ENCODE assay signal across 8 mouse cellular contexts in the genomic region with DNA sequence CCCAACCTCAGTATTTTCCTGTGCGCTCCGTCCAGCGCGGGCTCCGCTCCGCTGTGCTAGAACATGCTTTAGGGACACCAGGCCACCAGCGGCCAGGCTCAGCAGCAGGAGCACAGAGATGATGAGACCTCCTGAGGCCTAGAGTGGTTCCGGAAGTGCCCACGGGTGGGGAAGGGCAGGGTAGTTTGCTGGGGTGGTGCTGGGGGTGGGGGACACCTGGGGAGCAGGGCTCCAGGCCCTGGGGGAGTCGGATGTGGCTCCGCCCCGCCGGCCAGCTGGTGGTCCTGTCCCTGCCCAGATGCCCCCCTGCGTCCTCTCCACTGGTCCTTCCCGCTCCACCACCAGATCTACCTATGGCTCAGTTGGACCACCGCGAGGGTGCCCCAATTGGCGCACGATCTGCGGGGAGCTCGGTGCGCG. TPM values are rescaled to one million over a fixed set of nuclear protein-coding genes. Genes with fewer than 3 reads are reported as not detected.
DNase-seq lines count a peak whose midpoint lies in the region; TF ChIP-seq lines count a peak whose summit lies in the region.

No protein-coding gene starts in this region.

- peak overlapping the region; percentile 57; the same call in 1 of the 2 replicates for H3K27ac ChIP-seq in CH12.LX (ENCODE audit: insufficient read depth, low read depth)
- no peak overlapping the region for H3K27ac ChIP-seq in embryonic fibroblast, embryonic 13.5 days (ENCODE audit: insufficient read depth, low read length)

- in situ Hi-C loops in CH12.LX (cut with MboI; ENCODE audit: low pct_ligation_motif_present, low pct_unique_long_range_greater_than_20kb, low sequenced_read_pairs): loop anchor here (5.0 to 25.0 kb wide), 3 partner anchors 66 to 364 kb away; a partner anchor contains a TSS

- H3K4me3 ChIP-seq in CH12.LX (replicated peaks in 1 of 3; ENCODE audit: low read depth in 2 of 3, low read length in 2 of 3, poor library complexity in 1 of 3): peak overlapping the region; percentile 43 to 55 (median 46)
- 0 out of 2 replicates have a peak overlapping the region, but pooled peaks have one; percentile 14 for H3K4me3 ChIP-seq in embryonic fibroblast, embryonic 13.5 days (ENCODE audit: insufficient read depth, low read length)

- H3K27me3 ChIP-seq in CH12.LX (replicated peaks): no peaks in the 10 kb centered on the region

- H3K9me3 ChIP-seq in CH12.LX (replicated peaks; ENCODE audit: low read length): no peaks in the 10 kb centered on the region

- TF ChIP-seq RAD21 in CH12.LX (IDR thresholded peaks at IDR 0.05; ENCODE audit: low read depth, low read length): no peak

- no peak for TF ChIP-seq CTCF in CH12.LX (conservative IDR thresholded peaks at IDR 0.05 in 1 of 2, IDR thresholded peaks at IDR 0.05 in 1 of 2; ENCODE audit: low read depth in 2 of 2, low read length in 2 of 2)
- TF ChIP-seq CTCF in embryonic fibroblast, embryonic 13.5 days (IDR thresholded peaks at IDR 0.05; ENCODE audit: borderline replicate concordance, insufficient read depth, low read length): no peak

- H3K9ac ChIP-seq in CH12.LX (ENCODE audit: insufficient read depth, low read depth): peak overlapping the region; percentile 41; the same call in 1 of the 2 replicates

- no peaks in the 10 kb centered on the region for H3K79me2 ChIP-seq in CH12.LX (replicated peaks; ENCODE audit: control insufficient read depth, extremely low read depth, insufficient read depth, poor library complexity, severe bottlenecking)

- H3K36me3 ChIP-seq in CH12.LX (replicated peaks in 1 of 2; ENCODE audit: control insufficient read depth in 1 of 2, insufficient read depth in 1 of 2, low read length in 1 of 2): no peaks in the 10 kb centered on the region

- peaks cover 30 to 46% of the 10 kb centered on the region in 2 experiments for H3K4me1 ChIP-seq in CH12.LX (ENCODE audit: control insufficient read depth in 1 of 2, insufficient read depth in 2 of 2)
- no peaks in the 10 kb centered on the region for H3K4me1 ChIP-seq in embryonic fibroblast, embryonic 13.5 days (ENCODE audit: control insufficient read depth, insufficient read depth, low read length)

- dilution Hi-C loops in CH12.LX (cut with MboI; ENCODE audit: extremely low pct_ligation_motif_present, extremely low pct_unique_long_range_greater_than_20kb, low sequenced_read_pairs): no loop called here

- TF ChIP-seq EP300 in CH12.LX (IDR thresholded peaks at IDR 0.05; ENCODE audit: low read length): no peak

- no peak for TF ChIP-seq POLR2A in CH12.LX (IDR thresholded peaks at IDR 0.05; ENCODE audit: low read depth, low read length)
- no peak for TF ChIP-seq POLR2A in embryonic fibroblast, embryonic 13.5 days (IDR thresholded peaks at IDR 0.05; ENCODE audit: low read depth, low read length)

- DNase-seq in cerebellum, postnatal 10 days: peak; percentile 39 to 44
- DNase-seq in cerebellum, adult 11-12 months: no peak
- DNase-seq in CH12.LX (ENCODE audit: extremely low read depth): peak; percentile 54
- DNase-seq in kidney, postnatal 14 days: peak; percentile 58
- peak; percentile 32 for DNase-seq in naive thymus-derived CD4-positive, alpha-beta T cell, adult 2 months (ENCODE audit: low read depth)
- no peak for DNase-seq in layer of hippocampus, adult 9-11 months
- DNase-seq in testis, postnatal 10 days (ENCODE audit: low spot score): no peak

- H3K4me2 ChIP-seq in CH12.LX (ENCODE audit: insufficient read depth, low read depth, poor library complexity, severe bottlenecking): peak overlapping the region; percentile 63

TF ChIP-seq in CH12.LX, 34 proteins besides CTCF, POLR2A, EP300 and RAD21:
- TF ChIP-seq MYC (IDR thresholded peaks at IDR 0.05; ENCODE audit: low read depth, low read length) (no peak), CHD2 (IDR thresholded peaks at IDR 0.05; ENCODE audit: low read length) (peak; percentile 60; the same call in 1 of the 2 replicates), RCOR1 (conservative IDR thresholded peaks at IDR 0.05; ENCODE audit: low read depth, low read length) (no peak), PAX5 (IDR thresholded peaks at IDR 0.05; ENCODE audit: low read length) (no peak), POLR2AphosphoS2 (IDR thresholded peaks at IDR 0.05; ENCODE audit: low read depth, low read length) (no peak), NELFE (IDR thresholded peaks at IDR 0.05; ENCODE audit: low read depth, low read length) (no peak), ELF1 (IDR thresholded peaks at IDR 0.05; ENCODE audit: low read depth, low read length) (peak; percentile 60), TCF12 (IDR thresholded peaks at IDR 0.05; ENCODE audit: low read depth, low read length) (no peak), ETS1 (conservative IDR thresholded peaks at IDR 0.05; ENCODE audit: low read depth, low read length) (no peak), KAT2A (IDR thresholded peaks at IDR 0.05; ENCODE audit: insufficient replicate concordance, low read length) (no peak), BHLHE40 (IDR thresholded peaks at IDR 0.05; ENCODE audit: low read depth, low read length) (no peak), MXI1 (IDR thresholded peaks at IDR 0.05; ENCODE audit: low read depth, low read length) (0 out of 2 replicates have a peak, but pooled peaks have one; percentile 20), SIN3A (IDR thresholded peaks at IDR 0.05; ENCODE audit: low read length) (0 out of 2 replicates have a peak, but pooled peaks have one; percentile 20), ZNF384 (IDR thresholded peaks at IDR 0.05; ENCODE audit: low read depth, low read length) (no peak), SMC3 (IDR thresholded peaks at IDR 0.05; ENCODE audit: low read depth, low read length) (no peak), ZMIZ1 (IDR thresholded peaks at IDR 0.05; ENCODE audit: low read depth, low read length) (no peak), HCFC1 (IDR thresholded peaks at IDR 0.05; ENCODE audit: low read depth, low read length) (peak; percentile 29; the same call in 1 of the 2 replicates), TBP (conservative IDR thresholded peaks at IDR 0.05; ENCODE audit: low read depth, low read length) (no peak), ZKSCAN1 (IDR thresholded peaks at IDR 0.05; ENCODE audit: borderline replicate concordance, low read depth, low read length) (no peak)

RNA-seq across cellular contexts. Expression of a gene that starts 3.5 kb away (rescaled TPM):
- total RNA-seq in CH12.LX (2012; rRNA removed) (0.84 and 1.6 TPM in 2 replicates), CH12.LX (2014; rRNA removed) (0.40 and 0.45 TPM in 2 replicates)
- polyA plus RNA-seq in CH12.LX (2012; ENCODE audit: insufficient read length, low read depth): 0.34 and 1.0 TPM in 2 replicates
- not detected in 2 replicates for polyA plus RNA-seq in embryonic fibroblast, embryonic 13.5 days (2011; ENCODE audit: insufficient read length, low read depth, missing spikeins)

RNA-seq across cellular contexts. Expression of a gene that starts 7.9 kb away (rescaled TPM):
- total RNA-seq in CH12.LX (2012; rRNA removed) (35.6 and 51.5 TPM in 2 replicates), CH12.LX (2014; rRNA removed) (66.3 and 90.1 TPM in 2 replicates)
- 104 and 135 TPM in 2 replicates for polyA plus RNA-seq in CH12.LX (2012; ENCODE audit: insufficient read length, low read depth)
- not detected in 2 replicates for polyA plus RNA-seq in embryonic fibroblast, embryonic 13.5 days (2011; ENCODE audit: insufficient read length, low read depth, missing spikeins)

RNA-seq across cellular contexts. Expression of a gene that starts 10.3 kb away (rescaled TPM):
- total RNA-seq in CH12.LX (2012; rRNA removed) (0.21 and 0.42 TPM in 2 replicates), CH12.LX (2014; rRNA removed) (not detected in 2 replicates)
- polyA plus RNA-seq in CH12.LX (2012; ENCODE audit: insufficient read length, low read depth): 2.6 and 3.5 TPM in 2 replicates
- polyA plus RNA-seq in embryonic fibroblast, embryonic 13.5 days (2011; ENCODE audit: insufficient read length, low read depth, missing spikeins): 0.74 TPM in 1 of 2 replicates, not detected in the other

RNA-seq across cellular contexts. Expression of a gene that starts 14.5 kb away (rescaled TPM):
- total RNA-seq in CH12.LX (2012; rRNA removed) (0.76 and 1.1 TPM in 2 replicates), CH12.LX (2014; rRNA removed) (not detected in 2 replicates)
- polyA plus RNA-seq in CH12.LX (2012; ENCODE audit: insufficient read length, low read depth): 0.56 and 0.99 TPM in 2 replicates
- polyA plus RNA-seq in embryonic fibroblast, embryonic 13.5 days (2011; ENCODE audit: insufficient read length, low read depth, missing spikeins): 69.2 and 71.0 TPM in 2 replicates

RNA-seq across cellular contexts. Expression of a gene that starts 17.9 kb away (rescaled TPM):
- total RNA-seq in CH12.LX (2012; rRNA removed): 243 and 254 TPM in 2 replicates
- total RNA-seq in CH12.LX (2014; rRNA removed): 119 and 147 TPM in 2 replicates
- polyA plus RNA-seq in CH12.LX (2012; ENCODE audit: insufficient read length, low read depth): 412 and 540 TPM in 2 replicates
- 21.8 and 23.1 TPM in 2 replicates for polyA plus RNA-seq in embryonic fibroblast, embryonic 13.5 days (2011; ENCODE audit: insufficient read length, low read depth, missing spikeins)

Comparison
In these comparisons a context has a peak if more than half of its experiments do, and no peak if none do; other contexts are left out.
1. DNase-seq: peak in cerebellum, postnatal 10 days (2 of 2), CH12.LX (single experiment), kidney, postnatal 14 days (single experiment) and naive thymus-derived CD4-positive, alpha-beta T cell, adult 2 months (single experiment); none in cerebellum, adult 11-12 months (single experiment), layer of hippocampus, adult 9-11 months (single experiment) and testis, postnatal 10 days (single experiment).
2. RNA of a gene that starts 7.9 kb away (polyA plus RNA-seq): 104 to 135 TPM in CH12.LX; not detected in embryonic fibroblast, embryonic 13.5 days; every median in the first group is over 100 times any median in the second.